Mouse (Mus musculus) right cerebral cortex, postnatal 25 days (tissue): ENCODE results near the gene Tusc2.
"Not testable (repeated sequence)": the region's sequence is repeated elsewhere in the genome, so short reads cannot be mapped to it uniquely, and the experiment has no call there.

ENCODE experiments used
- DNase-seq: peaks from one replicate; pipeline ENCODE4 v3.0.0; 2022

Gene Tusc2

DNA sequence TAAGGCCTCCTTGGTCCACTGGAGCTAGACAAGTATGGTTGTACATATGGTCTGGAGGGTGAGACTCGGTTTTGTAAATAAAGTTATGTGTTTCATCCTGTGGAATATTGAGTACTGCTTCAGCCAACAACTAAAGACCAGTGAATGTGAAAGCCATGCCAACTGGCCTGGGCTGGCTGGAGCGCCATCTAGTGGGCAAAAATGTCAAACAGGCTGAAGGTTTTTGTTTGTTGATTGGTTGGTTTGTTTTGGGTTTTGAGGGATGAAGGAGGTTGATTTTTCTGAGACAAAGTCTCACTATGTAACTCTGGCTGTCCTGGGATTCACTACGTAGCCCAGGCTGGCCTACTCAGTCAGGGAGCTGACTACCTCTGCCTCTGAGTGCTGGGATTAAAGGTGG is 17.5 kb upstream of the Tusc2 start:
- no peak for DNase-seq

DNA sequence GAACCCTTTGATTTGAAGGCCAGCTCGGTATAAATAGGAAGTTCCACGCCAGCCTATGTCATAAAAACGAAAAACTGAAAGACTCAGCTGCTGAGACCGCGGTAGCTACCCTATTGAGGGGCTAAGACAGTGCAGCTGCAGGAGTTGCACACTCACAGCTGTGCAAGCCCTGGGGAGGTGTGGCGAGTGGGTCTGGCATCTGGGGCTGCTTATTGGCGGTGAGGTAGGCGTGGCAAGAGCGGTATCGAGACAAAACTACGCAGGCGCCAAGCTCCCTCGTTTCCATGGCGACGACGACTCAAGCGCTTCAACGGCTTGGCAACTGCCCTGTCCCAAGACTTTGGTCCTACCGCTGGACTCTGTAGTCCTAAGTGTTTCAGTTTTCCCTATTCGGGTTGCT is 16.0 kb upstream of the Tusc2 start, which contains the start of gene Zmynd10:
TSS of gene Zmynd10 (plus strand) at position 273 of the 400 bp plus-strand sequence.
- DNase-seq, result peak; percentile 85

DNA sequence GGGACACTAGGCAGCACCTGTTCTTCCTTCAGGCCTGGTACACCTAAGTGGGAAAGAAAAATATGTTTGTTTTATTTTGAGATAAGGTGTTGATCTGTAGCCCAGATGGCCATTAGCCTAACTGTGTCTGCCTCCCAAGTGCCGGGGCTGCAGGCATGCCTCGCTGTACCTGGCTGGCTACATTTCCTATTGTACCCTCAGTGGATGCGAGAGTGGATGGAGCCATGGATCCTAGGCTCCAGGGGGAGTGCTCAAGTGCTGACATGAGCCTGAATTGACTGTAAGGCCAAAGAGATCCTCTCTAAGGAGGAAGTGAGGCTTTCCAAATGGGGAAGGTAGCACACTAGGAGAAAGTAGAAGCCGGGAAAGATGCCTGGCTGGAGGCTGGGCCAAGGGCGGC is 15.1 kb upstream of the Tusc2 start:
- no peak for DNase-seq

DNA sequence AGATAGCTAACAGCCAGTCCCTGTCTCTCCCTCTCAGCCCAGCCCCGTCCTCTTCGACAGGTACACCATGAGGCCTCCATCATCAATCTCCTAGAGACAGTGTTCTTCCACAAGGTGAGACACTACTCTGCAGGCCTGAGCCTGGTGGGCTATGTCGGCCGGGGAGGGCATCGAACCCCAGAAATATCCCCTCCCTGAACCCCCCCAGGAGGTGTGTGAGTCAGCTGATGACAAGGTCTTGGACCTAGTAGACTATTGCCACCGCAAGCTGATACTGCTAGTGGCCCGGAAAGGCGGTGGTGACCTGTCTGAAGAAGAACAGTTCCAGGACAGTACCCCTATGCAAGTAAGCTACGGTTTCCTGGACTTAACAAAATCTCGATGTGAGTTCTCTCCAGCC is 14.2 kb upstream of the Tusc2 start:
- no peak for DNase-seq

DNA sequence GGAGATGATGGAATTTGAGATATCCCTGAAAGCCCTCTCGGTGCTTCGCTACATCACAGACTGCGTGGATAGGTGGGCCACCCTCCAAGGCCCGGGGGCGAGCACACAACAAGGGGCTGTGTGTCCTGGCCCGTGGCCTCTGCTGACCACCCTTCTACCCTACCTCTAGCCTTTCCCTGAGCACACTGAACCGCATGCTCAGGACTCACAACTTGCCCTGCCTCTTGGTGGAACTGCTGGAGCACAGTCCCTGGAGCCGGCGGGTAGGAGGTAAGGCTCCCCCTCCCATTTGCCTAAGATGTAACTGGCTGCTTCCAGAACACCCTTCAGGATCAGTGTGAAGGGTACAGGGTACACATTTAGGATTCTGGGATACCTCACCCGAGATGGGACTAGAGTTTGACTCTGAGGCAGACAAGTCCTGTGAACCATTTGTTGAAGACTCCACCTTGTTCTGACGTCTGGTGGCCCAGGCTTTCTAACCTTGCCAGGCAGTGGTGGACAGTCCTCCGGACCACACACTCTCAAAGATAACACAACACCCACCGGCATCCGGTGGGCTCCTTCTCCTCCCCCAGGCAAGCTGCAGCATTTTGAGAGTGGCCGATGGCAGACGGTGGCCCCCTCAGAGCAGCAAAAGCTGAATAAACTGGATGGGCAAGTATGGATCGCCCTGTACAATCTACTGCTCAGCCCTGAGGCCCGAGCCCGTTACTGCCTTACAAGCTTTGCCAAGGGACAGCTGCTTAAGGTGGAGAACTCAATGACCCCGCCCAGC is 13.6 kb upstream of the Tusc2 start:
- no peak for DNase-seq

DNA sequence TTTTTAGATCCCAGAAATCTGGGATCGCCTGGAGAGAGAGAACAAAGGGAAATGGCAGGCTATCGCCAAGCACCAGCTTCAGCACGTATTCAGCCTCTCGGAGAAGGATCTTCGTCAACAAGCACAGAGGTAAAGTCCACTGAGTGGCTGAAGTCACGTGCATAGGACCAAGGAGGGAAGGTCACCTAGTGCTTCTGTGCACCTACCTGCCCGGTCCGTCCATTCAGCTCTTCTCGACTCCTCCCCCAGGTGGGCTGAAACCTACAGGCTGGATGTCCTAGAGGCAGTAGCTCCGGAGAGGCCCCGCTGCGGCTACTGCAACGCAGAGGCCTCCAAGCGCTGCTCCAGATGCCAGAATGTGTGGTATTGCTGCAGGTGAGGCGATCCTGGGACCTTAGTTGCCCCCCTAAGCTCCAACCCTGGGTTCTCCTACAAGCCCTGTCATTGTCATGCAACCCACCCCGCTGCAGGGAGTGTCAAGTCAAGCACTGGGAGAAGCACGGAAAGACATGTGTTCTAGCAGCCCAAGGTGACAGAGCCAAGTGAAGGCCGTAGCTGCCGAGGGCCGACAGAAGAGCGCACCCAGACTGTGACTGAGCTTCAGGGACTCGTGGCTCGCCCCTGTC is 12.5 kb upstream of the Tusc2 start:
- no peak for DNase-seq

DNA sequence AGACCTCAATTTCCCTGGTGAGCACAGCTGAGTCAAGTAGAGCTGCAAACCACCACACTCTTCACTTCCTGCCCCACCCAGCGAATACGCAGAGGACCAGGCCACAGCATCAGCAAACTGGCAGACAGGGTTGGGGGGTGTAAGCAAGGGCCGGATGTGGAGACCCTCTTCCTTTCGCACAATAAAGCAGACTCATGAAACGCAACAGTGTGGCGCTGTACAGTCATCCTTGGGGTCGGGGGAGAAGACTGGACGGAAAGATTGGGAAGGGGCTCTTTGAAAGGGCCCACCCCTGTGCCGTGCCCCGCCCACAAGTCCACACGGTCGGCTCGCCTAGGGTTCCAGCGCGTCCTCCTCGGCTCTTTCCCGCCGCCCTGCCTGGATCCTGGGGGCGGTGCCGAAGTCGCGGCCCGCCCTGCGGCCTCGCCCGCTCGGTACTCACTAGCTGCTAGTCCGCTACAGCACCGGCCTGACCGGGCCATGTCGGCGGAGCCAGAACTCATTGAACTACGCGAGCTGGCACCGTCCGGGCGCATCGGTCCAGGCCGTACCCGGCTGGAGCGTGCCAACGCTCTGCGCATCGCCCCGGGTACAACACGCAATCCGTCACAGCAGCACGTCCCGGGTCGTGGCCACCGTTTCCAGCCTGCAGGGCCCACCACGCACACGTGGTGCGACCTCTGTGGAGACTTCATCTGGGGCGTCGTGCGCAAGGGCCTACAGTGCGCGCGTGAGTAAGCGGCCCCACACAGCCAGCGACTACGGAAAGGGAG is 11.8 kb upstream of the Tusc2 start, which contains the start of gene Rassf1:
TSS of gene Rassf1 (plus strand) at position 439 of the 773 bp plus-strand sequence.
- DNase-seq, result no peak

DNA sequence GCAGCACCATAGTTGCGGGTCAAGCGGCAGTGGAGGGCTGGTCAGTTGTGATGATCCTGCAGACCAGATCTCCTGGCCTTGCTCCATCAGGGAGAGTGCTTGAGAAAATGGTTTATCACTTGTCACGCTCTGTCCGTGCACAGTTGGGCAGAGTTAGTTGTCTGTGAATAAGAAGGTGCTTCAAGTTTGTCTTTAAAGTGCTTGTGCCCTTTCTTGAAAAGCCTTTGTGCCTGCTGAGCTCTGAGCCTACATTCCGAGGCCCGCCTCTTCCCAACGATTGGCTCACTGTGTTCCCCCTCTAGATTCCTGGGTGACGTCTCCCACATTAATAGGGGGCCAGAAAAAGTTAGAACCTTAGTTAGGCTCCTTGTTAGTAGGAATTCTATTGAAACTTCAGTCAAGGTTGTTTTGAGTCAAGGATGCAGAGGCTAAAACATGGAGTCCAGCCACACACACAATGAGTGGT is 11.1 kb upstream of the Tusc2 start:
- DNase-seq, result no peak

DNA sequence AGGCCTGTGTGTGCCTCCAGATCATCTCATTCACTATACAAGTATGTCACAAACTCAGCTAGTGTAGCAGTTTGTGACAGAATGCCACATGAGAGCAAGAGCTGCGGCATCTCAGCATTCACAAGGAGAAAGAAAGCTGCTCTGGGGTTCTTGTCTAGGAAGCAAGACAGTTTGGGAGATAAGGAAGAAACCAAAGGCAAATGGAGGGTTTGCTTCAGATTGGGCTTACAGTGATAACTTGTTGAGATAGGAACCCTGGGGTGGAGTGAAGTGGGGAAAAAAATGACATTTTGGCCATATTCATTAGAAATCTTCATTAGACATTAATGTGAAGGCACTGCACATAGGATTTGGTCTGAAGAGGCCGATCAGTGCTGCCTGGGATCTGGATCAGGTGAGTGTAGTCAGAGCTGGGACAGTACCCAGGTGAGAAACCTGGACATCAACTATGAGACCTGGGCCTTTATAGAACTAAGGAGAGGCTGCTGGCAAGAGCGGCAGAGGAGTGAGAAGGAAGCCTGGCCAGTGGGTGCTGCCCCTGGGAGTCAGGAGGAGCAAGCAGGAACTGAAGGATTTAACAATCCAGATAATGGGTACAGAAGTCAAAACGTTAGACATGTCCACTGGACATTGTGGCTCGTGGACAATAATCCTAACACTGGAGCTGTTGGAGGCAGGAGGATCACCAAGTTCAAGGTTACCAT is 10.2 kb upstream of the Tusc2 start:
- no peak for DNase-seq

DNA sequence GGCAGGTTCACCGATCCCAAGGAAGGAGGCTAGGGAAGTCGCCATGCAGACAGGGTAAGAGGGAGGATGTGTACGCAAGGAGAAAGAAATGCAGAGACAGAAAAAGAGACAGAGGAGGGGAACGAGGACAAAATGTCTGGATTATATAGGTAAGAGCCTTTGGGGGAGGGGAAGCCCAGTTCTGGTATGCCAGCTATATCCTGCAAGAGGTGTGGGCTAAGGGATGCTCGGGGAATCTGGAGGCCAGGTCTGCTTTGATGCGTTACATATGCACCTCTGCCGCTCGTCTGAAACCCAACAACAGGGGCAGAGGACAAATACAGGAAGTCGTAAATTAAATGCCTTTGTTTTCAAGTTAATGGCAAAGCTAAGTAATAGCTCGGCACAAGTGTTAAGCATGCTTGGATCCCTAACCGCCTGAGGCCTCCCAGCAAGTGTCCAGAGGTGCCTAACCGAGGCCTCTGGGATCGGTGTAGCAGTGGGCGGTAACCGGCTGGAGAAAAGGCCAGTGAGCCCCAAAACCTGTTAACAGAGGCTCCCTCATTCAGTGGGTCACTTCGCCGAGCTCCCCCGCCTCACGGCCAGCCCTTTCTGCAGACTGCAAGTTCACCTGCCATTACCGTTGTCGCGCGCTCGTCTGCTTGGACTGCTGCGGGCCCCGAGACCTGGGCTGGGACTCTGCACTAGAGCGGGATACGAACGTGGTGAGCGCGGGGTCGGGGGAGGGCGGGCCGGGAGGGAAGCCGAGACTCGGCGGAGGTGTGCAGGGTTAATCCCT is 9.3 kb upstream of the Tusc2 start:
- DNase-seq, result no peak

DNA sequence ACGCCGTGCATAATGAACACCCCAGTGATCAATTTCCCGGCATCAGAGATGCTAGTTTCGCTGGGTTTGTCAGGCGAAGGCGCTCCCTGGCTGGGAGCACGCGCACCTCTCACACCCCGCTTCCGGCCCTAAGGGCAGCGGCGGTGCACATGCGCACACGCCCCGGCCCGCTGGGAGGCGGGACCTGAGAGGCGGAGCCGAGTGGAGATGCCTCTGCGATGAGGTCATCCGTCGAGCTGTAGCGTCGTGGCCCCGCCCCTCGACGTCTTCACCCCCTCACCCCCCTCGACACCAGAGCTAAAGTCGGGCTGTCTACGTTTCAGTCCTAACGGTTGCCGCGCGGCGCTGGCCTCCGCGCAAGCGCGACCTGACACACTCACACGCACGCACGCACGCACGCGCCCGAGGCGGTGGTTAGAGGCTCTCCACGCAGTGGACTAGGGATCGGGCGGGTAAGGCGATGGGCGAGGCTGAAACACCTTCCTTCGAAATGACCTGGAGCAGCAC is 8.7 kb upstream of the Tusc2 start:
- DNase-seq, result peak; percentile 95

DNA sequence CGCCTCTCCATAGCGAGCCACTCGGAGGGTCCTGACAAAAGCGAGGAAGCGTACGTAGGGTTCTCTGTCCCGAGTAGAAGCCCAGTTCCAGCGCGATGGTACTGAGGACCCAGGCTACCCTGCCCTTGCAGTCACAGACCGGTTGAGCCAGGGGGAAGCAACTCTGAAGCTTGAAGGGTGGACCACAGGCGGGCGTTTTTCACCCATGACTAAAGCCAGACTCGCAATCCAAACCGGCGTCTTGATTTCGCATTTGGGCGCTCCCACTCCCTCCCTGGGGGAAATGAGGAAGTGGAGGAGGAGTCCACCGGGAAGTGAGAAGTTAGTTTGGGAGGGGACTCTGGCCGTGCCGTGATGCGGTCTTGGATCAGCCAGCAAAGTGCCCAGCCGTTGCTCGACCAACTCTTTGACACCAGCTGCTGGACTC is 8.0 kb upstream of the Tusc2 start:
- DNase-seq, result no peak

DNA sequence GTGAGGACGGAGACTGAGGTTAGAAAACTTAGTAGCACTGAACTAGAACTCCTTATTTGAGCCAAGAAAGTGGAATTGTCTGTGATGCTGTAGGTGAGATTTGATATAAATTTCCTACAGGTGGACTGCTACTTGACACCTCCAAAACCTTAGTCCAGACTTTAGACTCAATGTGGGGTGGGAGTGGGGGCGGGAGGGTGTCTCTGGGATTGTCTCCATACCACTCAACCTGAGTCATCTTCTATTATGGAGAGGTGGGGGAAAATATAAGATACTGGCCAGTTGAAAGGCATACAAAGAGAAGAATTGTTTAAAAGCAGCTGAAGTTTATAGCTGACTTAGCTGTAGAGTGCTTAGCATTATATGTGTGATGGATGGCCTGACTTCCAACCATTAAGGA is 7.4 kb upstream of the Tusc2 start:
- DNase-seq, result no peak

DNA sequence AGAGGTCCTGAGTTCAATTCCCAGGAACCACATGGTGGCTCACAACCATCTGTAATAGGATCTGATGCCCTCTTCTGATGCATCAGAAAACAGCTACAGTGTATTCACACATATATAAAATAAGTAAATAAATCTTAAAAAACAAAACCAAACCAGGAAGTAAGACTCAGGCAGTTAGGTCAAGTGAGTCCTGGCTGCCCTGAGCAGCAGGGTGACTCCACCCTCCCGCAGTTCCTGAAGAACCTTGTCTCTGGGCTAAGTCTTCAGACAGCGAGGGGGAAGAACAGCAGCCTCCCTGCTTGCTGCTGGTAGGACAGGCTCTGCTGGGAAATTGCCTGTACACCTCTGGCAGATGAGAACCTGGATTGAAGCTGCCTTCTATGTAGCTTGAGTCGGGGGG is 6.7 kb upstream of the Tusc2 start:
- DNase-seq, result no peak

DNA sequence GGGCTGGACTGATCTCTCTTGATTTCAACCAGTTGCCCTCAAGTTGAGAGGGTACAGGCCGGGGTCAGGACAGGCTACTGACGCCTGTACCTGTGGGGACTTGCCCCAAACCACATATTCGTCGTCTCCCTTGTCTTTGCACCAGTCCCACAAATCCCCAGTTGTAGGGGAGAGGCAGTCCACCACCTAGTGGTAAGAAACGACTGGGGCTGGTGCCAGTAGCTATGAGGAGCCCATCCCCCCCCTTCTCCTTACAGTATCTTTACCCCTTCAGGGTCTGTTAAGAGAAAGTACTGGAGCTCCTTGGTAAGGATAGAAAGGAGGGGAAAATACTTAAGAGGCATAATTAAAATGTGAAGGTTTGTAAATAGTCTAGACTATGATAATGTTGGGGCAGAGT is 2.5 kb downstream of the Tusc2 start:
- not testable (repeated sequence) for DNase-seq

DNA sequence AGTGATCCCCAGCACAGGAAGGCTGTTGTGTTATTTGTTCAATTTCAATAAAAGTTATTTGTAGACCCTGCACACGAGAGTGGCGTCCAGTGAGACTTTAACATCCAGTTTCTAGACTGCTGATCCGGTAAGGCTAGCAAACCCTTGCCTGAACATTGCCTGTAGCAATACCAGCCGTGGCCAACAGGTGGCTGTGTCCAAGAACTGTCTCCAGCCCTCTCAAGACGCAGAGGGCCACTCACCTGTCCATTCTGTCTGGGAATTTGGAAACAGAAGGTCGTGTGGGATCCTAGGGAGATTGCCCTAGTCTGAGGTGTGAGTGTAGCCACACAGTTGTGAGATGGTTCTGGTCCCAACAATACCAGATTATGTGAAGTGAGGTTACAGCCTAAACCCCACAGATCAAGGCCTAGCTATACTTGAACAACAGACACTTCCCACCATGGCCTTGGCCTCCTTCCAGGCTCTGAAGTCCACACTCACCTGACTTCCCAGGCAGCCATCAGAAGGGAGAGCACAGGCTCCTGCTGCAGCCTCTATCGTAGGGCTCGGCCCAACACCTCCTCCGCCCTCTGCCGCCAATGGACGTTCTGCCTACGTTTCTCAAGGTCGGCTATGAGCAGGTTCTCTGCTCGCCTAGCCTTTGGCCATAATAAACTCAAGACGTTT is 3.1 kb downstream of the Tusc2 start:
- DNase-seq, result peak; percentile 64

DNA sequence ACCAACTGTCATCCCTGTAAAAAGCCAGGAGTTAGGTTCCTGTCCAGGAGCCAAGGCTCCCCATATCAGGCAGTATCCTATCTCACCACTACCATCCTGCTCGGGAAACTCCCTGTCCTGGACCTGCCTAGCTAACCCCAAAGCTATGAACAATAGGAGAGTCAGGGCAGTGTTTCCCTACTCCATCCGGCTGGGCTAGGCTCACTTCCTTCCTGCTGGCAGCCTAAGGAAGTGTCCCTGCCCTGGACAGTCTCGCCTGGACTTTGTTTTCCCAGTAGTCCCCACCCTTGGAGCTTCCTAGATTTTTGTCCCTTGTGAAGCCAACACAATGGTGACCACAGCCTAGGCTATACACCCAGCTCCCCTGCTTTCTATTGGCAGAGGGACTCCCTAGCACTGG is 3.8 kb downstream of the Tusc2 start:
- DNase-seq, result no peak

DNA sequence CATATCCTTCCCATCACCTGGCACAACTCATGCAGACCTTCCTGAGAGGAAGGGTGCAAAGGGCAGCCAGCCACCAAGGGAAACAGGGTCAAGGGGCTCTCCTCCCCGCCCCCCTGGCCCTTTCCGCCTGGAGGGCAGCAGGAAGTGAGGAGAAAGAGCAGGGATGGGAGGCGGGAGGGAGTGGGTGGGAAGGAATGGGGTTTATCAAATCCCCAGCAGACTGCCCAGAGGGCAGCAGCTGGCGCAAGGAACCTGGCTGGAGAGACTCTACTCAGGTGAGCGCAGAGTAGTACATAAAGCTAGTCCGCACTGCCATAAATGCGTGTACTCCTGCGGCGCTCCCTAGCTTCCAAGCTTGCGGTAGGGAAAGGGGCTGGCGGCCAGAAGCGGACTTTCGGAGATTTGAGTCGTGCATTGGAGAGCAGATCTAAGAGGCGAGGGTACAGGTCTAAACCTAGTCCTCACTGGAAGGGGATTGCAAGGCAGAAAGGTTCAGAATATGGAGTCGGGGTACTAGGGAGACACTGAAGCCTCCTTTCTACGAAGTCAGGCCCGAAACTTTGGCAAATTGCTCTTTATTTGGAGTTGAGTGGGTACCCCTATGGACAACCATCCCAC is 4.8 kb downstream of the Tusc2 start, which contains the start of gene Hyal2:
TSS of gene Hyal2 (plus strand) at position 244 of the 618 bp plus-strand sequence.
- DNase-seq, result no peak

DNA sequence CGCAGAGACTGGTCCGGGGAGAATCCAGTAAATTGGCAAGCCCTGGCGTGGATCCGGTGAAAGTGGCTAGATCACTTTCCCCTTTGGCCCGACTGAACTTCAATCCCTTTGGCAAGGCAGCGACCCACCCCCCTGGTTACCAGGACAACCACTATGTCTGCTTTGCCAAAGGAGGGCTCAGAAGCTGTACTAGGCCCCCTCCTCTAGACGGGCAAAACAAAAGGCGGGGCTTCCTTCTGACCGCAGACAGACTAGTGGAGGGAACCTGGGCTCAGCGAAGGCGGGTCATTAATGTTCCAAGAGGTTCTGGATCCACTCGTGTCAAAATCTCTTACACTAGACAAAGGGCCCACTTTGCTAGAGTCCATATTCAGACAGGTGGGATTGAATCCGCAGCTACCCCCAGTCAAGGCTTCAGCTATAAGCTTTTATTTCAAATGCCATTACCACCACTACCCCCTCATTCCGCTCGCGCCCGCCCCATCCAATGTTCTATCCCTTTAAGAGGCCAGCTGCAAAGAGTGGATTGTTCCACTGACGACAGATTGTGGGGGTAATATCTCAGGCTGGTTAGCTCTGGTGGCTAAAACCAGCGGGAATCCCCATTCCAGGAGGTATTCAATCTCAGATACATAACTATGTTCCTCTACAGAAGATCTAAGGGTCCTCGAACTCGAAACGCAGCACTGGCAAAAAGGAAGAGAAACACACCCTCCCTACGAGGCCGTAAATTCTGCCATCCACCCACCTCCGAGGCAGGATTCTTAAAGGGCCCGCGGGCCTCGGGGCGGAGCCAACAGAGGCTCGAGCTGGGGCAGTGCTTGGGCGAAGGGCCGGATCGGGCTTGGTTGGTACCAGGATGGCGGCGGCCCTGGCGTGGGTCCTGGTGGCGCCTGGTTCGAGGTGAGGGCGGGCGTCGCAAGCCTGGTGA is 5.5 kb downstream of the Tusc2 start:
- peak; percentile 81 for DNase-seq

DNA sequence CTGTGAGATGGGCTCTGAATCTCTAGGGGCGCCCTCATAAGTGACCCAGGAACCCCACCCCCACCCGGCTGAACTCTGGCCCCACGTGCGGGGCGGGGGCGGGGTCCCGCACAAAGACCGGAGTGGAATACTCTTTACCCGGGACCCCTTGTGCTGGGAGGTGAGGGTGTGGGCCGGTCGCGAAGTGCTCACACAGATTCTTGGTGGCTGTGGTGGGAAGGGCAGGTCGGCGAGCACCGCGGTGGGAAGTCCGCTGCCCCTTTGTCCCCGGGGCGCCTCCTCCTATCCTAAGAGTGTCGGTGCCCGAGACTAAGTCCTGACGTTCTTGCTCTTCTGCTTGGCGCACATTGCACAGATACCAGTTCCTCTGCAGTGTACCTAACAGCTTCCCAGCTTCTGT is 6.2 kb downstream of the Tusc2 start:
- no peak for DNase-seq
